Mouse (Mus musculus) cerebellum, adult 2 months (tissue): ENCODE measurements around the gene Igfbp7. TPM values are rescaled to one million over a fixed set of nuclear protein-coding genes. Genes with fewer than 3 reads are reported as not detected.
A peak's percentile ranks its signal among the peaks of the same experiment; 100 is the strongest.

ENCODE experiments used
- DNase-seq, 2 experiments: peaks; one replicate each; pipeline ENCODE4 v3.0.0; 2021
- H3K27ac ChIP-seq: fragments of 200-500 bp; 2 replicates; pipeline ENCODE4 v1.5.1; 2012; ENCODE audit warnings: low read length, control low read depth, inconsistent platforms; ENCODE audit not compliant: insufficient read depth
- H3K27me3 ChIP-seq: fragments of 200-500 bp; 2 replicates; pipeline ENCODE4 v1.6.1; 2012; ENCODE audit warnings: inconsistent platforms, mild to moderate bottlenecking, low read length, moderate library complexity; ENCODE audit not compliant: control insufficient read depth, insufficient read depth
- H3K4me1 ChIP-seq: fragments of 200-500 bp; 2 replicates; pipeline ENCODE4 v1.6.1; 2011; ENCODE audit warnings: low read length; ENCODE audit not compliant: control insufficient read depth, insufficient read depth
- H3K4me3 ChIP-seq: fragments of 200-500 bp; replicated peaks from 2 replicates; pipeline ENCODE3; 2011; ENCODE audit warnings: mild to moderate bottlenecking, low read depth, low read length, control low read depth; ENCODE audit not compliant: insufficient read depth
- CTCF ChIP-seq: fragments of 200-500 bp; IDR thresholded peaks from 2 replicates; pipeline ENCODE4 v1.5.1; 2011; ENCODE audit warnings: low read depth, mild to moderate bottlenecking, control low read depth, low read length, moderate library complexity, borderline replicate concordance; ENCODE audit not compliant: insufficient read depth
- POLR2A ChIP-seq: fragments of 200-500 bp; IDR thresholded peaks from 2 replicates; pipeline ENCODE4 v1.6.1; 2011; ENCODE audit warnings: low read length, control low read depth, borderline replicate concordance; ENCODE audit not compliant: insufficient read depth
- WGBS: fragments of 180-500 bp; shearing (Covaris S2); methylation state at CpG from one replicate; pipeline ENCODE4 v1.1.7; 2018; 5-methylcytosine and 5-hydroxymethylcytosine counted together
- polyA plus RNA-seq: library from polyadenylated mRNA; depleted of rRNA; stranded (reverse); fragments of >200 nt; gene quantifications from 2 replicates; pipeline ENCODE4 v1.2.3, GENCODE M21; 2012

The Igfbp7 gene
- polyA plus RNA-seq, 1 experiment: 82.5 TPM

GRCm38 (mm10) chr5:77354361-77354787 lies 53.5 kb downstream of the Igfbp7 start:
- WGBS: 5% methylated on average over 16 of the region's 16 CpGs
- H3K27me3 ChIP-seq: no peaks in the 10 kb centered on the region

GRCm38 (mm10) chr5:77351691-77352090 lies 56.1 kb downstream of the Igfbp7 start:
- H3K27ac ChIP-seq: no peak overlapping the region
- H3K27me3 ChIP-seq: no peaks in the 10 kb centered on the region
- DNase-seq: no peak
- TF ChIP-seq CTCF: no peak
- no peak for TF ChIP-seq POLR2A
- no peaks in the 10 kb centered on the region for H3K4me1 ChIP-seq
- no peak overlapping the region for H3K4me3 ChIP-seq
- 49% methylated on average over 9 of the region's 9 CpGs for WGBS

More at GRCm38 (mm10) chr5:77354361-77354787, 53.5 kb downstream of the Igfbp7 start:
- H3K27ac ChIP-seq: no peak overlapping the region
- DNase-seq: peak; percentile 72 to 81
- H3K4me3 ChIP-seq: peak overlapping the region; percentile 48
- TF ChIP-seq POLR2A: no peak
- peak; percentile 83 for TF ChIP-seq CTCF
- no peaks in the 10 kb centered on the region for H3K4me1 ChIP-seq

GRCm38 (mm10) chr5:77349971-77350658 lies 57.7 kb downstream of the Igfbp7 start:
- no peaks in the 10 kb centered on the region for H3K27me3 ChIP-seq
- TF ChIP-seq POLR2A: no peak
- TF ChIP-seq CTCF: no peak
- no peak for DNase-seq
- H3K4me3 ChIP-seq: no peak overlapping the region
- 91% methylated on average over 15 of the region's 15 CpGs for WGBS
- no peaks in the 10 kb centered on the region for H3K4me1 ChIP-seq
- no peak overlapping the region for H3K27ac ChIP-seq

GRCm38 (mm10) chr5:77348901-77349300 lies 58.9 kb downstream of the Igfbp7 start:
- H3K4me1 ChIP-seq: no peaks in the 10 kb centered on the region
- DNase-seq: no peak
- TF ChIP-seq POLR2A: no peak
- TF ChIP-seq CTCF: no peak
- no peak overlapping the region for H3K4me3 ChIP-seq
- 78% methylated on average over 8 of the region's 8 CpGs for WGBS
- no peak overlapping the region for H3K27ac ChIP-seq
- H3K27me3 ChIP-seq: no peaks in the 10 kb centered on the region

- Histone ChIP-seq H3K4me1 (no peaks in the 10 kb centered on the region), H3K27me3 (no peaks in the 10 kb centered on the region), H3K4me3 (no peak overlapping the region), H3K27ac (no peak overlapping the region)
- no peak for DNase-seq
- 84% methylated on average over 4 of the region's 4 CpGs for WGBS
- TF ChIP-seq CTCF (no peak), POLR2A (no peak)
Observed at GRCm38 (mm10) chr5:77340033-77340432, 67.8 kb downstream of the Igfbp7 start.

GRCm38 (mm10) chr5:77330154-77330553 lies 77.7 kb downstream of the Igfbp7 start:
- Histone ChIP-seq H3K27ac (no peak overlapping the region), H3K4me1 (no peaks in the 10 kb centered on the region), H3K27me3 (no peaks in the 10 kb centered on the region), H3K4me3 (no peak overlapping the region)
- TF ChIP-seq CTCF (no peak), POLR2A (no peak)
- no peak for DNase-seq
- 74% methylated on average over 5 of the region's 5 CpGs for WGBS

- no peaks in the 10 kb centered on the region for H3K27me3 ChIP-seq
- no peak overlapping the region for H3K4me3 ChIP-seq
- 84% methylated on average over 1 of the region's 1 CpGs for WGBS
- DNase-seq: no peak
- no peaks in the 10 kb centered on the region for H3K4me1 ChIP-seq
- H3K27ac ChIP-seq: no peak overlapping the region
- no peak for TF ChIP-seq POLR2A
- no peak for TF ChIP-seq CTCF
Observed at GRCm38 (mm10) chr5:77324936-77325335, 82.9 kb downstream of the Igfbp7 start.

- no peak for TF ChIP-seq CTCF
- no peak for TF ChIP-seq POLR2A
- DNase-seq: no peak
- Histone ChIP-seq H3K27me3 (no peaks in the 10 kb centered on the region), H3K4me1 (no peaks in the 10 kb centered on the region), H3K4me3 (no peak overlapping the region), H3K27ac (no peak overlapping the region)
- WGBS: 93% methylated on average over 6 of the region's 6 CpGs
Observed at GRCm38 (mm10) chr5:77314986-77315385, 92.9 kb downstream of the Igfbp7 start.
